Mouse (Mus musculus) embryonic fibroblast, embryonic 13.5 days (primary cell): Measurements from ENCODE around the gene Nfib.

Experiments used
- CTCF ChIP-seq: IDR thresholded peaks from 2 replicates; pipeline ENCODE4 v1.5.1; 2011; ENCODE audit warnings: mild to moderate bottlenecking, control low read depth, low read length, moderate library complexity, borderline replicate concordance; ENCODE audit not compliant: insufficient read depth
- POLR2A ChIP-seq: IDR thresholded peaks from 2 replicates; pipeline ENCODE4 v1.6.1; 2011; ENCODE audit warnings: low read depth, mild to moderate bottlenecking, control low read depth, low read length, moderate library complexity

GRCm38 (mm10) chr4:82319388-82319787 is 386.2 kb downstream of the Nfib start:
- no peak for TF ChIP-seq POLR2A
- no peak for TF ChIP-seq CTCF
